Mouse (Mus musculus) CH12.LX (cell line): ENCODE measurements around the gene Zfpm1. TPM values are rescaled to one million over a fixed set of nuclear protein-coding genes. Genes with fewer than 3 reads are reported as not detected.

ENCODE experiments used
- DNase-seq: peaks from one replicate; pipeline ENCODE4 v3.0.0-alpha.2; 2013; ENCODE audit errors: extremely low read depth
- H3K27ac ChIP-seq: 2 replicates; pipeline ENCODE4 v1.5.1; 2012; ENCODE audit warnings: low read depth, mild to moderate bottlenecking, control low read depth, moderate library complexity; ENCODE audit not compliant: insufficient read depth
- H3K27me3 ChIP-seq: replicated peaks from 2 replicates; pipeline ENCODE3; 2012; ENCODE audit warnings: inconsistent platforms
- H3K36me3 ChIP-seq, 2 experiments: replicated peaks in 1 of 2; 2 replicates each; pipeline versions ENCODE3 to v1.6.1; 2012; ENCODE audit warnings: inconsistent platforms in 1 of 2, low read length in 1 of 2, mild to moderate bottlenecking in 1 of 2, mixed read lengths in 1 of 2, moderate library complexity in 1 of 2; ENCODE audit not compliant: control insufficient read depth in 1 of 2, insufficient read depth in 1 of 2
- H3K4me1 ChIP-seq, 2 experiments: 2 replicates each; pipeline ENCODE4 v1.6.1; 2012; ENCODE audit warnings: inconsistent platforms in 1 of 2, moderate library complexity in 1 of 2; ENCODE audit not compliant: insufficient read depth in 2 of 2, control insufficient read depth in 1 of 2
- H3K4me2 ChIP-seq: 2 replicates; pipeline ENCODE4 v1.6.1; 2012; ENCODE audit warnings: low read depth, mild to moderate bottlenecking, control low read depth; ENCODE audit not compliant: poor library complexity, insufficient read depth, severe bottlenecking
- H3K4me3 ChIP-seq, 3 experiments: fragments of 150-350 bp in 1 of 3; sonication (generic) in 1 of 3; replicated peaks in 1 of 3; 2 replicates each; pipeline versions ENCODE3 to v1.5.1; 2011 to 2012; ENCODE audit warnings: low read depth in 2 of 3, low read length in 2 of 3, mild to moderate bottlenecking in 2 of 3, moderate library complexity in 2 of 3, control low read depth in 1 of 3, improper control_type of control experiment in 1 of 3, inconsistent platforms in 1 of 3, mixed read lengths in 1 of 3; ENCODE audit not compliant: poor library complexity in 1 of 3
- H3K79me2 ChIP-seq: replicated peaks from 2 replicates; pipeline ENCODE4 v1.6.1; 2012; ENCODE audit warnings: mild to moderate bottlenecking, moderate library complexity; ENCODE audit not compliant: control insufficient read depth, poor library complexity, insufficient read depth, severe bottlenecking; ENCODE audit errors: extremely low read depth
- H3K9ac ChIP-seq: 2 replicates; pipeline ENCODE4 v1.6.1; 2012; ENCODE audit warnings: low read depth, mild to moderate bottlenecking, control low read depth, moderate library complexity; ENCODE audit not compliant: insufficient read depth
- H3K9me3 ChIP-seq: replicated peaks from 2 replicates; pipeline ENCODE3; 2012; ENCODE audit warnings: low read length, inconsistent platforms, mixed read lengths
- CHD1 ChIP-seq: IDR thresholded peaks from 2 replicates; pipeline ENCODE4 v1.6.1; 2012; ENCODE audit warnings: low read depth, low read length, improper control_type of control experiment, inconsistent platforms
- EP300 ChIP-seq: IDR thresholded peaks from 2 replicates; pipeline ENCODE4 v1.6.1; 2011; ENCODE audit warnings: low read length, improper control_type of control experiment
- JUN ChIP-seq: IDR thresholded peaks from 2 replicates; pipeline ENCODE4 v1.6.1; 2011; ENCODE audit warnings: low read depth, mild to moderate bottlenecking, low read length, improper control_type of control experiment, moderate library complexity; ENCODE audit not compliant: insufficient read depth
- MEF2A ChIP-seq: IDR thresholded peaks from 2 replicates; pipeline ENCODE4 v1.6.1; 2014; ENCODE audit warnings: low read depth, mild to moderate bottlenecking, inconsistent platforms, low read length, improper control_type of control experiment, borderline replicate concordance
- MXI1 ChIP-seq: IDR thresholded peaks from 2 replicates; pipeline ENCODE4 v1.6.1; 2011; ENCODE audit warnings: mild to moderate bottlenecking, low read depth, low read length, improper control_type of control experiment
- NELFE ChIP-seq: IDR thresholded peaks from 2 replicates; pipeline ENCODE4 v1.6.1; 2011; ENCODE audit warnings: low read depth, low read length, improper control_type of control experiment
- PAX5 ChIP-seq: IDR thresholded peaks from 2 replicates; pipeline ENCODE4 v1.6.1; 2012; ENCODE audit warnings: low read length, inconsistent platforms, mixed read lengths
- POLR2A ChIP-seq: IDR thresholded peaks from 2 replicates; pipeline ENCODE4 v1.6.1; 2011; ENCODE audit warnings: low read depth, mild to moderate bottlenecking, improper control_type of control experiment, low read length
- POLR2AphosphoS2 ChIP-seq: IDR thresholded peaks from 2 replicates; pipeline ENCODE4 v1.6.1; 2011; ENCODE audit warnings: low read depth, low read length, improper control_type of control experiment
- RAD21 ChIP-seq: IDR thresholded peaks from 2 replicates; pipeline ENCODE4 v1.6.1; 2011; ENCODE audit warnings: low read depth, mild to moderate bottlenecking, low read length, improper control_type of control experiment, moderate library complexity
- SIN3A ChIP-seq: IDR thresholded peaks from 2 replicates; pipeline ENCODE4 v1.6.1; 2012; ENCODE audit warnings: low read length, improper control_type of control experiment, inconsistent platforms
- TBP ChIP-seq: conservative IDR thresholded peaks from 2 replicates; pipeline ENCODE4 v1.6.1; 2011; ENCODE audit warnings: low read depth, low read length, improper control_type of control experiment
- TCF12 ChIP-seq: IDR thresholded peaks from 2 replicates; pipeline ENCODE4 v1.6.1; 2014; ENCODE audit warnings: low read depth, mild to moderate bottlenecking, inconsistent platforms, low read length, improper control_type of control experiment
- UBTF ChIP-seq: IDR thresholded peaks from 2 replicates; pipeline ENCODE4 v1.6.1; 2012; ENCODE audit warnings: low read depth, mild to moderate bottlenecking, inconsistent platforms, low read length, improper control_type of control experiment, moderate library complexity
- ZC3H11A ChIP-seq: IDR thresholded peaks from 2 replicates; pipeline ENCODE4 v1.6.1; 2012; ENCODE audit warnings: low read depth, mild to moderate bottlenecking, inconsistent platforms, low read length, improper control_type of control experiment
- ZKSCAN1 ChIP-seq: IDR thresholded peaks from 2 replicates; pipeline ENCODE4 v1.6.1; 2012; ENCODE audit warnings: low read depth, inconsistent platforms, low read length, improper control_type of control experiment, borderline replicate concordance
- ZNF384 ChIP-seq: IDR thresholded peaks from 2 replicates; pipeline ENCODE4 v1.6.1; 2012; ENCODE audit warnings: low read depth, low read length, improper control_type of control experiment, inconsistent platforms
- dilution Hi-C: fragments of 300-500 bp; cut with MboI; formaldehyde crosslinking; loops from 2 replicates; pipeline ENCODE4 v1.14.3; 2020; ENCODE audit warnings: low sequenced_read_pairs; ENCODE audit not compliant: extremely low pct_unique_long_range_greater_than_20kb, extremely low pct_ligation_motif_present
- in situ Hi-C: fragments of 300-500 bp; cut with MboI; formaldehyde crosslinking; loops from 3 replicates; pipeline ENCODE4 v1.14.3; 2019; ENCODE audit warnings: low sequenced_read_pairs, low pct_ligation_motif_present, low pct_unique_long_range_greater_than_20kb, mixed read lengths
- polyA plus RNA-seq: library from polyadenylated mRNA; unstranded; fragments of >175 nt; gene quantifications from 2 replicates; pipeline ENCODE4 v1.2.1, GENCODE M21; 2012; ENCODE audit warnings: low read depth; ENCODE audit not compliant: insufficient read length
- total RNA-seq, 2 experiments: library from RNA; depleted of rRNA; stranded (reverse); fragments of 300-350 nt in 1 of 2; fragments of >200 nt in 1 of 2; gene quantifications; 2 replicates each; pipeline ENCODE4 v1.2.3; 2012 to 2014

The Zfpm1 gene
- total RNA-seq (2012; rRNA removed) = 30.1 and 31.0 TPM in 2 replicates
- 11.0 and 11.3 TPM in 2 replicates for total RNA-seq (2014; rRNA removed)
- polyA plus RNA-seq = 63.5 and 68.4 TPM in 2 replicates

DNA sequence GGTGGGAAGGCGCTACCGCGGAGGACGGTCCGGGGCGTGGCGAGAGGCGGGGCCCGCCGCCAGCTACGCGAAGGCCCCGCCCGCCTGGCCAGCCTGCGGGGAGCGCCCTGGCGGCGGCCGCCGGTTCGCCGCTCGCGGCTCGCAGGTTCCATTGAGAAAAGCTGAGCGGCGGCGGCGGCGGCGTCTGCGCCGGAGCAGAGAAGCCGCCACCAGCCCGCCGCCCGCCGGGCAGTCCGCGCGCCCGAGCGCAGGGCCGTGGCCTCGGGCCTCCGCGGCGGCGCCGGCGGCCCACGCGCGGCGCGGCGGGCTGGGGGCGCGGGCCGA lies at the start of gene Zfpm1:
TSS of gene Zfpm1 (plus strand) at position 107 of the 324 bp plus-strand sequence.
- peaks cover 20% of the 10 kb centered on the region for H3K79me2 ChIP-seq
- H3K36me3 ChIP-seq = peaks cover 0 to 6% of the 10 kb centered on the region in 2 experiments
- H3K9me3 ChIP-seq = no peaks in the 10 kb centered on the region
- peak within 1 kb of the TSS; percentile 73 for H3K9ac ChIP-seq
- H3K4me1 ChIP-seq = peaks cover 19 to 46% of the 10 kb centered on the region in 2 experiments
- dilution Hi-C loops = no loop called here
- H3K4me2 ChIP-seq = peak within 1 kb of the TSS; percentile 91
- H3K4me3 ChIP-seq = peak within 1 kb of the TSS; percentile 78 to 89 (median 87)
- H3K27ac ChIP-seq = peak within 1 kb of the TSS; percentile 99
- in situ Hi-C loops = loop anchor here (5.0 kb wide), 1 partner anchor 45 kb away; no protein-coding TSS in a partner anchor
- peaks cover 2% of the 10 kb centered on the region for H3K27me3 ChIP-seq
- peak; percentile 37; the same call in 1 of the 2 replicates for TF ChIP-seq POLR2A
- peak; percentile 48; the same call in 1 of the 2 replicates for TF ChIP-seq NELFE
- no peak for TF ChIP-seq CHD1
- TF ChIP-seq ZKSCAN1 = no peak
- TF ChIP-seq TCF12 = peak; percentile 62
- TF ChIP-seq JUN = no peak
- no peak for TF ChIP-seq SIN3A
- TF ChIP-seq ZNF384 = no peak
- no peak for TF ChIP-seq PAX5
- TF ChIP-seq TBP = no peak
- no peak for TF ChIP-seq POLR2AphosphoS2
- TF ChIP-seq UBTF = no peak; the same call in 1 of the 2 replicates
- DNase-seq = no peak

GRCm38 (mm10) chr8:122234055-122234454 lies 47.9 kb upstream of the Zfpm1 start:
- Histone ChIP-seq H3K9ac (no peak overlapping the region), H3K4me1 (no peaks in the 10 kb centered on the region), H3K4me2 (no peak overlapping the region), H3K4me3 (no peak overlapping the region), H3K27me3 (peaks cover 73% of the 10 kb centered on the region), H3K27ac (no peak overlapping the region), H3K36me3 (no peaks in the 10 kb centered on the region), H3K9me3 (peaks cover 3% of the 10 kb centered on the region), H3K79me2 (no peaks in the 10 kb centered on the region)
- DNase-seq = no peak
- no peak for TF ChIP-seq MXI1
- TF ChIP-seq RAD21 = no peak
- TF ChIP-seq MEF2A = no peak
- TF ChIP-seq UBTF = no peak
- TF ChIP-seq EP300 = no peak
- TF ChIP-seq ZC3H11A = no peak
- no peak for TF ChIP-seq NELFE
- no peak for TF ChIP-seq POLR2A
- in situ Hi-C loops (no loop called here), dilution Hi-C loops (no loop called here)
